Mouse (Mus musculus) kidney, embryonic 14.5 days (tissue): ENCODE results near the gene Cadm2. TPM values are rescaled to one million over a fixed set of nuclear protein-coding genes. Genes with fewer than 3 reads are reported as not detected.

ENCODE experiments used
- ATAC-seq: fragments of 200-750 bp; cut with Nextera tagmentation; 2 replicates; pipeline ENCODE4 v1.8.0; 2017; ENCODE audit warnings: moderate number of reproducible peaks, mild to moderate bottlenecking, moderate TSS enrichment, moderate library complexity; ENCODE audit not compliant: low FRiP score, low TSS enrichment
- H3K27ac ChIP-seq: fragments of 300-500 bp; sonication (generic); 2 replicates; pipeline ENCODE4 v1.5.1; 2014; ENCODE audit warnings: low read depth, mild to moderate bottlenecking, low read length, moderate library complexity, mixed read lengths
- H3K27me3 ChIP-seq: fragments of 300-500 bp; sonication (generic); 2 replicates; pipeline ENCODE4 v1.6.1; 2014; ENCODE audit warnings: mild to moderate bottlenecking, low read length; ENCODE audit not compliant: control insufficient read depth, insufficient read depth
- H3K36me3 ChIP-seq: fragments of 300-500 bp; sonication (generic); 2 replicates; pipeline ENCODE4 v1.6.1; 2014; ENCODE audit warnings: low read length, mixed read lengths; ENCODE audit not compliant: control insufficient read depth, insufficient read depth
- H3K4me1 ChIP-seq: fragments of 300-500 bp; sonication (generic); 2 replicates; pipeline ENCODE4 v1.6.1; 2014; ENCODE audit warnings: low read length, mixed read lengths; ENCODE audit not compliant: control insufficient read depth, insufficient read depth
- H3K4me2 ChIP-seq: fragments of 300-500 bp; sonication (generic); replicated peaks from 2 replicates; pipeline ENCODE4 v1.6.1; 2014; ENCODE audit warnings: low read depth, mild to moderate bottlenecking, low read length
- H3K4me3 ChIP-seq: fragments of 300-500 bp; sonication (generic); 2 replicates; pipeline ENCODE4 v1.5.1; 2014; ENCODE audit warnings: mild to moderate bottlenecking, low read length
- H3K9ac ChIP-seq: fragments of 300-500 bp; sonication (generic); 2 replicates; pipeline ENCODE4 v1.6.1; 2014; ENCODE audit warnings: low read depth, mild to moderate bottlenecking, low read length, moderate library complexity
- H3K9me3 ChIP-seq: fragments of 300-500 bp; sonication (generic); 2 replicates; pipeline ENCODE4 v1.6.1; 2016; ENCODE audit warnings: low read length; ENCODE audit not compliant: control insufficient read depth
- WGBS: fragments of 180-500 bp; shearing (Covaris S2); extraction: QIAGEN DNeasy Blood & Tissue Kit; methylation state at CpG from one replicate; pipeline ENCODE4 v1.1.7; 2014; 5-methylcytosine and 5-hydroxymethylcytosine counted together
- polyA plus RNA-seq: library from polyadenylated mRNA; unstranded; fragments of >200 nt; fragmentation: Nextera tagmentation; extraction: Ambion mirVana; gene quantifications from 2 replicates; pipeline ENCODE4 v1.2.1, GENCODE M21; 2014

Cadm2 gene
- polyA plus RNA-seq, 1 experiment from 2014 or later, result 0.32 TPM

DNA sequence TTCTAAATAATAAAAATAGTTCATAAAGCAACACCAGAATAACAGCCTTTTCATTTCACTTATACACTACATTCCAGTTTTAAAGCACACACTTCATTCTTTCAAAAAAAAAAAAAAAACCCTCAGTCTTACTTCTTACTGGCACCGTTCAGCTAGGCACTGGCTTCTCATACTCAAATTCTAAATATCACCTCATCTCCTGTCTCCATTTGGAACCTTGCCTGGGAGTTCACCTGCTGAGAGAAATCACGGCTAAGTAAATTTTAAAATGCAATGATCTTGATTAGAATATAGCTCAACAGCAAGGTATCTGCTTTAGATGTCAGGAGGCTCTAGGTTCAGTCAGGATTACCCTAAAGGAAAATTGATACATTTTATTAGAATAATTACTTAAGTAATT, 210.2 kb downstream of the Cadm2 start:
- Histone ChIP-seq H3K4me1 (no peaks in the 10 kb centered on the region), H3K27ac (no peak overlapping the region), H3K4me2 (no peak overlapping the region), H3K36me3 (no peaks in the 10 kb centered on the region), H3K27me3 (no peaks in the 10 kb centered on the region), H3K4me3 (no peak overlapping the region), H3K9me3 (no peaks in the 10 kb centered on the region), H3K9ac (no peak overlapping the region)
- 77% methylated on average over 2 of the region's 2 CpGs for WGBS
- ATAC-seq, result no peak

DNA sequence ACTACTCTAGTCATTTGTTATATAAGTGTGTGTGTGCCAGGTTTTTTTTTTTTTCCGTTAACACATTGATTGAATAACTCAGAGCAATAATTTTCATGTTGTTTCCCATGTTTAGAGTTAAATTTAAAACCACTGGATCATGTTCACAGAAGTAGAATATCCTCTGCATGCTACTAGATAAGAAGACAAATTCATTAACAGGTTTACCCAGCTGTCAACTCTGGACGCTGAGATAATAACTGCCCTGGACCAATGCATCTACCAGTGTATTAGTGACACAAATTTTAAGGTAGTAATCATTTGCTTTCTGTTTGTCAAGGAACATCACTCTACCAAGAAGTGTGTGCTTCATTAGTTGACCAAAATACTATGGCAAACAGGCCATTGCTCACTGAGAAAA, 253.0 kb downstream of the Cadm2 start:
- ATAC-seq, result no peak
- H3K4me1 ChIP-seq, result no peaks in the 10 kb centered on the region
- no peaks in the 10 kb centered on the region for H3K36me3 ChIP-seq
- WGBS, result 83% methylated on average over 2 of the region's 2 CpGs
- no peak overlapping the region for H3K27ac ChIP-seq
- H3K9ac ChIP-seq, result no peak overlapping the region
- H3K4me3 ChIP-seq, result no peak overlapping the region
- no peaks in the 10 kb centered on the region for H3K27me3 ChIP-seq
- no peak overlapping the region for H3K4me2 ChIP-seq
- H3K9me3 ChIP-seq, result no peaks in the 10 kb centered on the region

DNA sequence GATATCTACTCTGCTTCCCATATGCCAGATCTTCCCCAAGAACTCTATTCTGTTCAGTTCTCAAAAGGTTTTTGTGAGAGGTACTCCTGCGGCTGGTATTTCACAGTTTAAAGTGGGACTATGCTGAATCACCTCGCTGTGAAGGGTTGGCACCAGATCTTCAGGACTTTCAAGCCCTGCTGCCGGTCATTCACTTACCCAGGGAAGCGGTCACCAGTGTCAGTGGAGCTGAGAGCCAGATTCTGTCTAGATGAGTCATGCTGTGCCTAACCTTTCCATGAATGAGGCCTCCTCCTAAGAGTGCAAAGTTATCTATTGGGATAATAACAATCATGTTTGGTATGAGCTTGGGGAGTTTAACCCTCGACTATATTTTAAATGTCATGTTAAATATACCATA, 272.7 kb downstream of the Cadm2 start:
- Histone ChIP-seq H3K9me3 (no peaks in the 10 kb centered on the region), H3K4me3 (no peak overlapping the region), H3K4me2 (no peak overlapping the region), H3K4me1 (no peaks in the 10 kb centered on the region), H3K36me3 (no peaks in the 10 kb centered on the region), H3K27me3 (no peaks in the 10 kb centered on the region), H3K9ac (no peak overlapping the region), H3K27ac (no peak overlapping the region)
- no peak for ATAC-seq
- 78% methylated on average over 5 of the region's 5 CpGs for WGBS

DNA sequence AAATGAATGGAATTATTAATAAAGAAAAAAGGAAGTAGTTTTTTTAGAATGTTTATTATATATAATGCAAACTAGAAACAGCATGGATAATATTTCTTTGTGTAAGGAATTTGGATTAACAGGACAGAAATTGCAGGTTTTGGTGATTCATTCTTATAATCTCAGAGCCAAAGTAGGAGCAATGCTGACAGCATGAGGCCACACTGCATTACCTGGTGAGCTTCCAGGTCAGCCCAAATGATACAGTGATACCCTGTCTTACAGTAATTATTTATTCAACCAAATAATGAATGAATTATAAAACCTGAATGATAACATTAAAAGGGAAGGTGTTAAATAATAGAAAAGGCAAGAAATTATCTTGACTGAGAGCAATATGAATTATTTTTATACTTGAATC, 273.1 kb downstream of the Cadm2 start:
- Histone ChIP-seq H3K27me3 (no peaks in the 10 kb centered on the region), H3K9me3 (no peaks in the 10 kb centered on the region), H3K4me3 (no peak overlapping the region), H3K4me1 (no peaks in the 10 kb centered on the region), H3K9ac (no peak overlapping the region), H3K4me2 (no peak overlapping the region), H3K36me3 (no peaks in the 10 kb centered on the region), H3K27ac (no peak overlapping the region)
- no peak for ATAC-seq

DNA sequence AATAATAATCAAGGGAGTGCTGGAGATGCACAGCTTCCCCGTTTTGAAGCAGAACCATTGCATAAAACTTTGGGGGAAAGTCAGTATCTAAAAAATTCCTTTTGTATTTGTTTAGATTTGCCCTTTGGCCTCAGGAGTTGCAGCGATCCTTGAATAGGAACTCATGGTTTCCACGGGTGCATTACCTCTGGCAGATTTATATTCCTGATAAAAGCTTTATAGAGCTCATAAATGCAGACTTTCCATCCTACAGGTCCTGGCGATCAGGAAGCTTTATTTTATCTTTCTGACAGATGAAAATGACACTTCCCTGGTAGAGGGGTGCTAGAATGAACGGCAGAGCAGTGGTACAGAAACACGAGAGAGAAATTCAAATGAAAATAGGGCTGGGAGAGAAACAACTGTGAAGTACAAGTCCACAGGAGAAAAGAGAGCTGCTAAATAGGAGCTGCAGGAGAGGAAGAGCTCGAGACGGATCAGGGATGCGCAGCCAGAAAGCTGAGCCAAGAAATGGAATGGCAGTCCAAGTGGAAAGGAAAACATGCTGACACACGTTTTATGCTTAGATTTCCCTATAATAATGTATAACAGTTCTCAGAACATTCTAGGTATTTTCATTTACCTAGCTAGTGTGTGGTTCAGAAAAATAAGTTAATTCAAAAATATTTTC, 274.0 kb downstream of the Cadm2 start:
- no peak overlapping the region for H3K4me2 ChIP-seq
- WGBS, result 20% methylated on average over 10 of the region's 10 CpGs

DNA sequence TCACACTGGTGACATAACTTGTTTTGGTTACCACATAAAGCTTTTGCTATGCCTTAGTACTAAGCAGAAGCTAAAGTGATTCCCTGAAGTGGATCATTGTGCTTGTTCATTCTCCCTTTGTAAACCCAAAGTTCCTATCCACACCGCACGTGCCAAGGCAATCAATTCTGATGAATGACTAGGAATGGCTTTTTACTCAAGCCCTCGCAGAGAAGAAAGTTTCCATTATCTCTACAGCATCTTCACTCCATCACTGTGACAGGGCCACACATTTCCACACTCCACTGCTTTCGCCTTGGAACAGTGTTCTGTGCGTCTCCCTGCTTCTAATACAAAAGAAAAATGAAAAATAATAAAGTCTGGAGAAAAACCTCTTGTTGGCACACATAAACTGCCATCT, 276.5 kb downstream of the Cadm2 start:
- Histone ChIP-seq H3K27ac (no peak overlapping the region), H3K4me1 (no peaks in the 10 kb centered on the region), H3K4me3 (no peak overlapping the region), H3K36me3 (no peaks in the 10 kb centered on the region), H3K4me2 (no peak overlapping the region), H3K9me3 (no peaks in the 10 kb centered on the region), H3K27me3 (no peaks in the 10 kb centered on the region), H3K9ac (no peak overlapping the region)
- WGBS, result 40% methylated on average over 5 of the region's 5 CpGs
- ATAC-seq, result no peak

More for the DNA sequence above, 274.0 kb downstream of the Cadm2 start:
- no peak overlapping the region for H3K9ac ChIP-seq
- H3K4me3 ChIP-seq, result no peak overlapping the region
- H3K27me3 ChIP-seq, result no peaks in the 10 kb centered on the region
- no peaks in the 10 kb centered on the region for H3K9me3 ChIP-seq
- ATAC-seq, result no peak
- H3K36me3 ChIP-seq, result no peaks in the 10 kb centered on the region
- H3K27ac ChIP-seq, result no peak overlapping the region
- H3K4me1 ChIP-seq, result no peaks in the 10 kb centered on the region

DNA sequence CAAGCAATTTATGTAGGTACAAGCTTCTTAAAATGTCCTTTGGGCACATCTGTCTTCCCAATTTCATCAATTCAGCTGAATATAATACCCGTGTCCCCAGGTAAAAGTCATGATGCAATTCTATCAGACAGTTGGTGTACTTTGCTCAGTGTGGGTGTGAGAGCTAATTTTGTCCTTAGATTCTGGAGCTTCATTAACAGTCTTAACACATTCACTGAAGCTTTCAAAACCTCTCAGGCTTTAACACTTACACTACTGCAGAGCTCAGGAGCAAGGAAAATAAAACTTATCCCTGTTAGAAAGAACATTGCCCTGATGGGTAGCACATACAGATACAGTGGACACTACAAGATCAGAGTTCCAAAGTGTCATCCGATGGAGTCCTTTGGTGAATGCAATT, 309.7 kb downstream of the Cadm2 start:
- Histone ChIP-seq H3K4me3 (no peak overlapping the region), H3K36me3 (no peaks in the 10 kb centered on the region), H3K27me3 (no peaks in the 10 kb centered on the region), H3K27ac (no peak overlapping the region), H3K9me3 (no peaks in the 10 kb centered on the region), H3K4me2 (no peak overlapping the region), H3K9ac (no peak overlapping the region), H3K4me1 (no peaks in the 10 kb centered on the region)
- ATAC-seq, result no peak
- 83% methylated on average over 2 of the region's 2 CpGs for WGBS

DNA sequence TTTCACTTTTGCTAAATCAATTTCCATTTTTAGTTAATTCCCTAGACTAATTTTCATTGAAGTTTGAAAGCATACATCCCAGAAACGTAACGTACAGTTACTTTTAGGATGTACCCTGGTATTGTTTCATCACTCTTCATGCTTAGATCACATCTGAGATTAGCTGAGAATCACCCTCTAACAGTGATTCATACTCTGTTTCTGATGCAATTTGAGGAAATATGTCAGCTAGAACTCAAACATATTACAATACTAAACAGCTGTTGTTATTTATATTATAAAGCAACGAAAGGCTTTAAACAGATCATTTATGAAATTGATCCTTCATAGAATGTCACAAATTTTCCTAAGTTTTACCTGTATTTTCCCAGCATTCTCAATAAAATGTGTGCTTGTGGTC, 336.0 kb downstream of the Cadm2 start:
- Histone ChIP-seq H3K9ac (no peak overlapping the region), H3K4me1 (no peaks in the 10 kb centered on the region), H3K9me3 (no peaks in the 10 kb centered on the region), H3K27me3 (no peaks in the 10 kb centered on the region), H3K27ac (no peak overlapping the region), H3K4me2 (no peak overlapping the region), H3K36me3 (no peaks in the 10 kb centered on the region), H3K4me3 (no peak overlapping the region)
- 88% methylated on average over 3 of the region's 3 CpGs for WGBS
- ATAC-seq, result no peak

DNA sequence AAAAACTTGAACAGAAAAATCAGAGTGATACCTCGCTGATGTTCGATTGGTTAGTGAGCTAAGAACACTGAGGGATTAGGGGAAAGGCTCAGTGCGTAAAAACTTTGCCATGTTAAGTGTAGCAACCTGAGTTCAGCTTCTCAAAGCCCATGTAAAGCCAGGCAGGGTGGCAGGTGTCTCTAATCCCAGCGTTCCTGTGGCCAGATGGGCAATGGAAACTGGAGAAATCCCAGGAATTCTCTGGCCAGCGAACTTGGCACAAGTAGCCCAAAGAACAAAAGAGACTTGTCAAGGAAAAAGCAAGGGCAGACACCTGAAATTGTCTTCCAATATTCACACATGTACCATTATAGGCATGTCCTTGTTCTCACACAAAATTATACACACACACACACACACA, 377.1 kb downstream of the Cadm2 start:
- H3K36me3 ChIP-seq, result no peaks in the 10 kb centered on the region
- ATAC-seq, result no peak

More for the DNA sequence above, 377.1 kb downstream of the Cadm2 start:
- 82% methylated on average over 5 of the region's 5 CpGs for WGBS
- H3K9ac ChIP-seq, result no peak overlapping the region
- no peak overlapping the region for H3K4me3 ChIP-seq
- H3K9me3 ChIP-seq, result no peaks in the 10 kb centered on the region
- no peak overlapping the region for H3K4me2 ChIP-seq
- H3K27me3 ChIP-seq, result no peaks in the 10 kb centered on the region
- no peak overlapping the region for H3K27ac ChIP-seq
- no peaks in the 10 kb centered on the region for H3K4me1 ChIP-seq
